Comparison of ENCODE assay signal across 11 mouse cellular contexts in genomic region chr2:31359316-31359715, GRCm38 (mm10). TPM values are rescaled to one million over a fixed set of nuclear protein-coding genes. Genes with fewer than 3 reads are reported as not detected.
"Had no signal": no experiment of that assay in that cellular context is flagged by ENCODE, and none has a peak within 500 bp of the region (broad histone marks: within the 10 kb centered on the region; RNA-seq: fewer than 3 reads in every experiment).

No protein-coding gene starts in this region.

- H3K4me1 ChIP-seq: liver, embryonic 13.5 days had no signal

- H3K36me3 ChIP-seq: liver, embryonic 13.5 days had no signal

- DNase-seq: kidney, postnatal 14 days; kidney, postnatal 4 days; liver, embryonic 13.5 days; lung, adult 2 months; lung, postnatal 14 days; midbrain, embryonic 14.5 days; thymus, adult 18-20 months; thymus, postnatal 36 days had no signal

- H3K4me2 ChIP-seq: liver, embryonic 13.5 days; midbrain, embryonic 11.5 days had no signal

- H3K27ac ChIP-seq: liver, embryonic 13.5 days; macrophage had no signal

- H3K9ac ChIP-seq: liver, embryonic 13.5 days had no signal

- H3K27me3 ChIP-seq: liver, embryonic 13.5 days had no signal

- H3K9me3 ChIP-seq: liver, embryonic 13.5 days had no signal

- H3K4me3 ChIP-seq: liver, embryonic 13.5 days had no signal

RNA-seq across cellular contexts. Expression of gene Hmcn2, which starts 45.1 kb away (rescaled TPM):
- polyA plus RNA-seq: limb, embryonic 11.5 days; macrophage had no signal
